Mouse (Mus musculus) T-cell, adult 66 days (primary cell): ENCODE measurements around the gene Zfp972. TPM values are rescaled to one million over a fixed set of nuclear protein-coding genes. Genes with fewer than 3 reads are reported as not detected.

Experiments used
- total RNA-seq, 2 experiments: library from RNA; stranded (reverse); gene quantifications; 3 replicates in 1 of 2; 4 replicates in 1 of 2; pipeline ENCODE4 v1.2.4; 2023

Zfp972 gene
- total RNA-seq: not detected

DNA sequence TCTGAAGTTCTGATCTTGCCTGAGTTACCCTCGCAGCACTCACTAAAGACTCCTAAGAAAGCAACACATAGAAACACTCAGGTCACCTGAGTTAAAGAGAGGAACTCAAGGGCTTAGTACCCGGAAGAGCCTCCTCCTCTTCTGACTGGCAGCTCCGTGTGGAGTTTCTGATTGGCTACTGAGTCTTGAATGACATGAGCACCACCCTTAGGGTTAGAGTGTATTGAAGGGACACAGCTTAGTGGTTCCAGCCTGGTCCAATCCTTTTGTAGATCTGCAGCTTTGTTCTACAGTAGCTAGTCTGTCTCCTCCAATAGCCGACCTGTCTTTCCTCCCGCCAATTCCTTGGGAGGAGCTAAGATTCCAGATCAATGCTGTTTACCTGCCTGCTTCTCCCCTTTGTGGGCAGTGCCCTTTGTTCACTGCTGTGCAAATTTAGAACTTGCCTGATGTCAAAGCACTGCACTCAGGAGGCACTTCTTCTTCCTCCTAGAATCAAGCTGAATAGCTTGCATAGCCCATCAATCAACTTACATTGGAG lies at the start of gene Zfp972:
Gene Zfp972 (minus strand): TSS at position 51 of the 541 bp plus-strand sequence.

DNA sequence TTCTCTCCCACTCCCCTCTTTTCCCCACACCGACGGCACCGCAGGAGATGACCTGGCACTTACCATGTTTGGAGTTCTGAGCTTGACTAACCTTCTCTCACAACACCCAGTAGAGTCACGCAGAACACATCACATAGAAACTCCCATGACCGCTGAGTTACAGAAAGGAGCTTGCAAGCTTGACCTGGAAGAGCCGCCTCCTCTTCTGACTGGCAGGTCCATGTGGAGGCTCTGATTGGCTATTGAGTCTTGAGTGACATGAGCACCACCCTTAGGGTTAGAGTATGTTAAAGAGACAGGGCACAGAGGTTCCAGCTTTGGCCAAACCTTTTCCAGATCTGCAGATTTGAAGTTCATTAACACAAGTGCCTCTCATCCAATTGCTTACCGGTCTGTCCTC lies 31.7 kb upstream of the Zfp972 start, which contains the start of gene Gm14326:
Gene Gm14326 (minus strand): TSS at position 153 of the 400 bp plus-strand sequence.

DNA sequence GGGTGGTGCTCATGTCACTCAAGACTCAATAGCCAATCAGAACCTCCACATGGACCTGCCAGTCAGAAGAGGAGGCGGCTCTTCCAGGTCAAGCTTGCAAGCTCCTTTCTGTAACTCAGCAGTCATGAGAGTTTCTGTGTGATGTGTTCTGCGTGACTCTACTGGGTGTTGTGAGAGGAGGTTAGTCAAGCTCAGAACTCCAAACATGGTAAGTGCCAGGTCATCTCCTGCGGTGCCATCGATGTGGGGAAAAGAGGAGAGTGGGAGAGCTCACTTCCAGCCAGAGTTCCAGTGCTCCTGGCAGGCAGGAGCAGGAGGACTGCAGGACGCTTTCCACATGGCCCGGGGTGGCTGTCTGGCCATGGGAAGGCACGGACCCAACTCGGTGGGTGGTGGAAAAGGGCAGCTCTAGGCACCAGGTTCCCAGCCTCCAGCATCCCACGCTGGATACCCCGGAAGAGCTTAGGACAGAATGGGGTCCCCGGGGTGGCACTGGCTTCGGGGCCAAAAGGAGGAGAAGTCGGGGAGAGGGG lies 28.3 kb downstream of the Zfp972 start, which contains the start of gene Gm14327:
Gene Gm14327 (plus strand): TSS at position 51 of the 533 bp plus-strand sequence.

Other genes with a start within 250 kb of the Zfp972 start
- gene Gm14322, start 166.3 kb downstream of the Zfp972 start, total RNA-seq: 1 to 10 TPM; 3.5 to 3.8 TPM
- 10 to 100 TPM; 14.3 TPM for gene Gm14325, start 85.3 kb downstream of the Zfp972 start, total RNA-seq
- 1 to 10 TPM in 1 of 2 experiments, under 1 TPM in 1; 0.99 to 1.4 TPM for gene Gm14327, start 28.5 kb downstream of the Zfp972 start, total RNA-seq
- gene Gm14326, start 31.7 kb upstream of the Zfp972 start, total RNA-seq: 10 to 100 TPM in 1 of 2 experiments, 1 to 10 TPM in 1; 9.8 to 10.3 TPM
- 10 to 100 TPM; 14.6 to 15.8 TPM for gene Zfp971, start 97.7 kb upstream of the Zfp972 start, total RNA-seq
- gene Zfp931, start 152.9 kb upstream of the Zfp972 start, total RNA-seq: 10 to 100 TPM; 13.8 to 17.2 TPM
- under 1 TPM in 1 of 2 experiments, not detected in 1; 0.26 TPM for gene Phactr3, start 193.4 kb upstream of the Zfp972 start, total RNA-seq